Mouse (Mus musculus) CH12.LX (cell line): ENCODE measurements at regions not wholly inside any gene's neighbourhood (a gene's known extent, or its start where the extent isn't known, plus 50 kb on each side); places are given as distances from the start of the nearest gene placed in this dataset.

Experiments used
- DNase-seq: peaks from one replicate; pipeline ENCODE4 v3.0.0-alpha.2; 2013; ENCODE audit errors: extremely low read depth
- H3K27ac ChIP-seq: 2 replicates; pipeline ENCODE4 v1.5.1; 2012; ENCODE audit warnings: low read depth, mild to moderate bottlenecking, control low read depth, moderate library complexity; ENCODE audit not compliant: insufficient read depth
- H3K27me3 ChIP-seq: replicated peaks from 2 replicates; pipeline ENCODE3; 2012; ENCODE audit warnings: inconsistent platforms
- H3K36me3 ChIP-seq, 2 experiments: replicated peaks in 1 of 2; 2 replicates each; pipeline versions ENCODE3 to v1.6.1; 2012; ENCODE audit warnings: inconsistent platforms in 1 of 2, low read length in 1 of 2, mild to moderate bottlenecking in 1 of 2, mixed read lengths in 1 of 2, moderate library complexity in 1 of 2; ENCODE audit not compliant: control insufficient read depth in 1 of 2, insufficient read depth in 1 of 2
- H3K4me1 ChIP-seq, 2 experiments: 2 replicates each; pipeline ENCODE4 v1.6.1; 2012; ENCODE audit warnings: inconsistent platforms in 1 of 2, moderate library complexity in 1 of 2; ENCODE audit not compliant: insufficient read depth in 2 of 2, control insufficient read depth in 1 of 2
- H3K4me2 ChIP-seq: 2 replicates; pipeline ENCODE4 v1.6.1; 2012; ENCODE audit warnings: low read depth, mild to moderate bottlenecking, control low read depth; ENCODE audit not compliant: poor library complexity, insufficient read depth, severe bottlenecking
- H3K4me3 ChIP-seq, 3 experiments: fragments of 150-350 bp in 1 of 3; sonication (generic) in 1 of 3; replicated peaks in 1 of 3; 2 replicates each; pipeline versions ENCODE3 to v1.5.1; 2011 to 2012; ENCODE audit warnings: low read depth in 2 of 3, low read length in 2 of 3, mild to moderate bottlenecking in 2 of 3, moderate library complexity in 2 of 3, control low read depth in 1 of 3, improper control_type of control experiment in 1 of 3, inconsistent platforms in 1 of 3, mixed read lengths in 1 of 3; ENCODE audit not compliant: poor library complexity in 1 of 3
- H3K79me2 ChIP-seq: replicated peaks from 2 replicates; pipeline ENCODE4 v1.6.1; 2012; ENCODE audit warnings: mild to moderate bottlenecking, moderate library complexity; ENCODE audit not compliant: control insufficient read depth, poor library complexity, insufficient read depth, severe bottlenecking; ENCODE audit errors: extremely low read depth
- H3K9ac ChIP-seq: 2 replicates; pipeline ENCODE4 v1.6.1; 2012; ENCODE audit warnings: low read depth, mild to moderate bottlenecking, control low read depth, moderate library complexity; ENCODE audit not compliant: insufficient read depth
- H3K9me3 ChIP-seq: replicated peaks from 2 replicates; pipeline ENCODE3; 2012; ENCODE audit warnings: low read length, inconsistent platforms, mixed read lengths
- E2F4 ChIP-seq: IDR thresholded peaks from 2 replicates; pipeline ENCODE4 v1.6.1; 2011; ENCODE audit warnings: low read depth, low read length, improper control_type of control experiment; ENCODE audit not compliant: insufficient replicate concordance
- HCFC1 ChIP-seq: IDR thresholded peaks from 2 replicates; pipeline ENCODE4 v1.6.1; 2012; ENCODE audit warnings: low read depth, mild to moderate bottlenecking, inconsistent platforms, low read length, improper control_type of control experiment
- IRF4 ChIP-seq: IDR thresholded peaks from 2 replicates; pipeline ENCODE4 v1.6.1; 2014; ENCODE audit warnings: low read depth, mild to moderate bottlenecking, inconsistent platforms, low read length, improper control_type of control experiment
- JUN ChIP-seq: IDR thresholded peaks from 2 replicates; pipeline ENCODE4 v1.6.1; 2011; ENCODE audit warnings: low read depth, mild to moderate bottlenecking, low read length, improper control_type of control experiment, moderate library complexity; ENCODE audit not compliant: insufficient read depth
- KAT2A ChIP-seq: IDR thresholded peaks from 2 replicates; pipeline ENCODE4 v1.6.1; 2012; ENCODE audit warnings: low read length, improper control_type of control experiment, inconsistent platforms; ENCODE audit not compliant: insufficient replicate concordance
- MAX ChIP-seq: IDR thresholded peaks from 2 replicates; pipeline ENCODE4 v1.6.1; 2011; ENCODE audit warnings: low read length, improper control_type of control experiment
- MAZ ChIP-seq: IDR thresholded peaks from 2 replicates; pipeline ENCODE4 v1.6.1; 2012; ENCODE audit warnings: low read depth, mild to moderate bottlenecking, inconsistent platforms, low read length, improper control_type of control experiment, moderate library complexity
- NELFE ChIP-seq: IDR thresholded peaks from 2 replicates; pipeline ENCODE4 v1.6.1; 2011; ENCODE audit warnings: low read depth, low read length, improper control_type of control experiment
- RCOR1 ChIP-seq: conservative IDR thresholded peaks from 2 replicates; pipeline ENCODE4 v1.6.1; 2012; ENCODE audit warnings: low read depth, mild to moderate bottlenecking, inconsistent platforms, low read length, improper control_type of control experiment
- SMC3 ChIP-seq: IDR thresholded peaks from 2 replicates; pipeline ENCODE4 v1.6.1; 2011; ENCODE audit warnings: low read depth, low read length, improper control_type of control experiment
- TBP ChIP-seq: conservative IDR thresholded peaks from 2 replicates; pipeline ENCODE4 v1.6.1; 2011; ENCODE audit warnings: low read depth, low read length, improper control_type of control experiment
- ZMIZ1 ChIP-seq: IDR thresholded peaks from 2 replicates; pipeline ENCODE4 v1.6.1; 2012; ENCODE audit warnings: low read depth, mild to moderate bottlenecking, inconsistent platforms, low read length, improper control_type of control experiment
- dilution Hi-C: fragments of 300-500 bp; cut with MboI; formaldehyde crosslinking; loops from 2 replicates; pipeline ENCODE4 v1.14.3; 2020; ENCODE audit warnings: low sequenced_read_pairs; ENCODE audit not compliant: extremely low pct_unique_long_range_greater_than_20kb, extremely low pct_ligation_motif_present
- in situ Hi-C: fragments of 300-500 bp; cut with MboI; formaldehyde crosslinking; loops from 3 replicates; pipeline ENCODE4 v1.14.3; 2019; ENCODE audit warnings: low sequenced_read_pairs, low pct_ligation_motif_present, low pct_unique_long_range_greater_than_20kb, mixed read lengths

- H3K27me3 ChIP-seq, result no peaks in the 10 kb centered on the region
- TF ChIP-seq RCOR1, result no peak
- TF ChIP-seq MAX, result no peak
- no peak for TF ChIP-seq IRF4
- TF ChIP-seq ZMIZ1, result no peak
- no peak for TF ChIP-seq SMC3
- peaks cover 73% of the 10 kb centered on the region for H3K9me3 ChIP-seq
- no peak overlapping the region for H3K27ac ChIP-seq
- no peak overlapping the region for H3K4me2 ChIP-seq
- DNase-seq, result no peak
- in situ Hi-C loops, result no loop called here
- H3K36me3 ChIP-seq, result no peaks in the 10 kb centered on the region
- no peak overlapping the region for H3K9ac ChIP-seq
- H3K79me2 ChIP-seq, result no peaks in the 10 kb centered on the region
- H3K4me3 ChIP-seq, result no peak overlapping the region
- dilution Hi-C loops, result no loop called here
- no peaks in the 10 kb centered on the region for H3K4me1 ChIP-seq
Measured at GRCm38 (mm10) chr6:140343638-140344037, 80.2 kb upstream of the Plekha5 start.

- dilution Hi-C loops, result no loop called here
- H3K9ac ChIP-seq, result no peak overlapping the region
- no peak for DNase-seq
- no peak overlapping the region for H3K4me3 ChIP-seq
- no peak overlapping the region for H3K4me2 ChIP-seq
- no peaks in the 10 kb centered on the region for H3K79me2 ChIP-seq
- in situ Hi-C loops, result no loop called here
- H3K27me3 ChIP-seq, result no peaks in the 10 kb centered on the region
- no peaks in the 10 kb centered on the region for H3K4me1 ChIP-seq
- no peak overlapping the region for H3K27ac ChIP-seq
- TF ChIP-seq MAZ (no peak), JUN (no peak), TBP (no peak), KAT2A (no peak), NELFE (no peak), E2F4 (no peak)
- H3K36me3 ChIP-seq, result no peaks in the 10 kb centered on the region
- peaks cover 75% of the 10 kb centered on the region for H3K9me3 ChIP-seq
Measured at GRCm38 (mm10) chr6:140342881-140343280, 81.0 kb upstream of the Plekha5 start.

- Histone ChIP-seq H3K4me1 (no peaks in the 10 kb centered on the region), H3K36me3 (no peaks in the 10 kb centered on the region), H3K9ac (no peak overlapping the region), H3K27ac (no peak overlapping the region), H3K27me3 (no peaks in the 10 kb centered on the region), H3K9me3 (peaks cover 76% of the 10 kb centered on the region), H3K4me3 (no peak overlapping the region), H3K79me2 (no peaks in the 10 kb centered on the region)
- no peak for DNase-seq
- TF ChIP-seq HCFC1, result no peak
- TF ChIP-seq, all 38 proteins: peak for 0
- dilution Hi-C loops (no loop called here), in situ Hi-C loops (no loop called here)
- H3K4me2 ChIP-seq, result no peak overlapping the region
Measured at GRCm38 (mm10) chr6:140339731-140340130, 84.1 kb upstream of the Plekha5 start.
